Mouse (Mus musculus) small intestine, adult 2 months (tissue): ENCODE measurements around the gene Srebf1.

Source experiments
- CTCF ChIP-seq: fragments of 200-500 bp; IDR thresholded peaks from 2 replicates; pipeline ENCODE4 v1.5.1; 2012; ENCODE audit warnings: low read depth, mild to moderate bottlenecking, control low read depth, inconsistent platforms, low read length, moderate library complexity, mixed read lengths; ENCODE audit not compliant: insufficient replicate concordance, insufficient read length; ENCODE audit errors: extremely low read depth
- POLR2A ChIP-seq: fragments of 200-500 bp; IDR thresholded peaks from 2 replicates; pipeline ENCODE4 v1.6.1; 2012; ENCODE audit warnings: low read depth, mild to moderate bottlenecking, control low read depth, inconsistent platforms, low read length, moderate library complexity

GRCm38 (mm10) chr11:60176975-60177657 lies 45.3 kb downstream of the Srebf1 start:
- no peak for TF ChIP-seq POLR2A
- no peak for TF ChIP-seq CTCF
